In genomic region chr11:79103461-79103869, GRCm38 (mm10) we compare ENCODE assay signal across 1 mouse cellular context.
TF ChIP-seq lines count a peak whose summit lies in the region.

No protein-coding gene starts in this region.

TF ChIP-seq in CH12.LX, 34 proteins besides CTCF, POLR2A, EP300 and RAD21 (continued from another document):
- TF ChIP-seq JUND (conservative IDR thresholded peaks at IDR 0.05; ENCODE audit: low read depth, low read length) (peak; percentile 31; the same call in 1 of the 2 replicates), POLR2AphosphoS2 (IDR thresholded peaks at IDR 0.05; ENCODE audit: low read depth, low read length) (peak; percentile 77; the same call in 1 of the 2 replicates), RCOR1 (conservative IDR thresholded peaks at IDR 0.05; ENCODE audit: low read depth, low read length) (peak; percentile 90), USF2 (conservative IDR thresholded peaks at IDR 0.05; ENCODE audit: low read depth, low read length) (no peak), NRF1 (IDR thresholded peaks at IDR 0.05; ENCODE audit: low read depth, low read length) (no peak), MAZ (IDR thresholded peaks at IDR 0.05; ENCODE audit: low read depth, low read length) (peak; percentile 99), SMC3 (IDR thresholded peaks at IDR 0.05; ENCODE audit: low read depth, low read length) (peak; percentile 31), MXI1 (IDR thresholded peaks at IDR 0.05; ENCODE audit: low read depth, low read length) (peak; percentile 76), SIN3A (IDR thresholded peaks at IDR 0.05; ENCODE audit: low read length) (peak; percentile 94; the same call in 1 of the 2 replicates), NELFE (IDR thresholded peaks at IDR 0.05; ENCODE audit: low read depth, low read length) (no peak; the same call in none of the 2 replicates)
